Mouse (Mus musculus) skeletal muscle tissue, adult 2 months (tissue): Measurements from ENCODE around the gene Sox15.
"Not testable (repeated sequence)": the region's sequence is repeated elsewhere in the genome, so short reads cannot be mapped to it uniquely, and the experiment has no call there.

ENCODE experiments used
- DNase-seq: peaks from one replicate; pipeline ENCODE4 v3.0.0-alpha.2; 2012; ENCODE audit warnings: low read depth, low spot score

Gene Sox15

GRCm38 (mm10) chr11:69699595-69699994 lies 44.5 kb downstream of the Sox15 start:
- DNase-seq, result no peak

GRCm38 (mm10) chr11:69702886-69703285 lies 47.8 kb downstream of the Sox15 start:
- DNase-seq, result not testable (repeated sequence)

- DNase-seq, result not testable (repeated sequence)
These were observed 48.3 kb downstream of the Sox15 start for GRCm38 (mm10) chr11:69703381-69703780.

- DNase-seq, result no peak
These were observed 48.9 kb downstream of the Sox15 start for GRCm38 (mm10) chr11:69703814-69704612.

GRCm38 (mm10) chr11:69704613-69705010 lies 49.5 kb downstream of the Sox15 start:
- no peak for DNase-seq
